Mouse (Mus musculus): ENCODE results near the gene Slc6a20b.

The Slc6a20b gene

GRCm38 (mm10) chr9:123589240-123589910, 43.0 kb downstream of the Slc6a20b start:
- no peak for DNase-seq

GRCm38 (mm10) chr9:123577360-123578192, 54.8 kb downstream of the Slc6a20b start:
- DNase-seq: no peak

- DNase-seq: no peak
These were observed 77.8 kb downstream of the Slc6a20b start for GRCm38 (mm10) chr9:123554599-123554998.

Data from lung, adult 18-20 months (tissue).